Mouse (Mus musculus) CD4-positive helper T cell, adult 2 months (primary cell): ENCODE measurements around the gene Nr2c2ap.

Experiments
- DNase-seq: peaks from one replicate; pipeline ENCODE4 v3.0.0-alpha.2; 2012; ENCODE audit warnings: low read depth, missing footprints, low spot score

Nr2c2ap gene

GRCm38 (mm10) chr8:70160015-70160414, 28.9 kb downstream of the Nr2c2ap start:
- peak; percentile 57 for DNase-seq

GRCm38 (mm10) chr8:70163316-70163715, 32.2 kb downstream of the Nr2c2ap start:
- DNase-seq: no peak

GRCm38 (mm10) chr8:70166504-70167110, 35.5 kb downstream of the Nr2c2ap start:
- DNase-seq: peak; percentile 79

GRCm38 (mm10) chr8:70170116-70170515, 39.0 kb downstream of the Nr2c2ap start:
- DNase-seq: no peak

- DNase-seq: no peak
Measured at GRCm38 (mm10) chr8:70170748-70171147, 39.6 kb downstream of the Nr2c2ap start.

GRCm38 (mm10) chr8:70171240-70171639, 40.1 kb downstream of the Nr2c2ap start:
- no peak for DNase-seq

- peak; percentile 91 for DNase-seq
Measured at GRCm38 (mm10) chr8:70172043-70172681, 41.0 kb downstream of the Nr2c2ap start, which contains the start of gene Tmem161a. Gene Tmem161a, plus strand, starts transcription at chr8:70172356.

GRCm38 (mm10) chr8:70173320-70173719, 42.2 kb downstream of the Nr2c2ap start:
- DNase-seq: no peak

GRCm38 (mm10) chr8:70174079-70174478, 42.9 kb downstream of the Nr2c2ap start:
- DNase-seq: no peak

- no peak for DNase-seq
Measured at GRCm38 (mm10) chr8:70178231-70178630, 47.1 kb downstream of the Nr2c2ap start.

- peak; percentile 34 for DNase-seq
Measured at GRCm38 (mm10) chr8:70179082-70179481, 47.9 kb downstream of the Nr2c2ap start.

- no peak for DNase-seq
Measured at GRCm38 (mm10) chr8:70181212-70181902, 50.2 kb downstream of the Nr2c2ap start.

- no peak for DNase-seq
Measured at GRCm38 (mm10) chr8:70181903-70182252, 50.7 kb downstream of the Nr2c2ap start.

- no peak for DNase-seq
Measured at GRCm38 (mm10) chr8:70183194-70183593, 52.1 kb downstream of the Nr2c2ap start.
